In genomic region chr5:38039796-38040195, GRCm38 (mm10) we compare ENCODE assay signal across 7 mouse cellular contexts. TPM values are rescaled to one million over a fixed set of nuclear protein-coding genes. Genes with fewer than 3 reads are reported as not detected.
DNase-seq lines count a peak whose midpoint lies in the region; ATAC-seq lines count a peak whose summit lies in the region.

No protein-coding gene starts in this region.

- H3K27me3 ChIP-seq in lung, embryonic 15.5 days = no peaks in the 10 kb centered on the region
- H3K27me3 ChIP-seq in limb, embryonic 13.5 days = peaks cover 6% of the 10 kb centered on the region
- 0 out of 2 replicates have a peak, but pooled peaks cover 4% of the 10 kb centered on the region for H3K27me3 ChIP-seq in neural tube, embryonic 15.5 days (replicated peaks)

- H3K4me1 ChIP-seq in lung, embryonic 15.5 days = 0 out of 2 replicates have a peak, but pooled peaks cover 12% of the 10 kb centered on the region
- peaks cover 23% of the 10 kb centered on the region for H3K4me1 ChIP-seq in limb, embryonic 13.5 days
- H3K4me1 ChIP-seq in neural tube, embryonic 15.5 days = peaks cover 19% of the 10 kb centered on the region

- no peak for DNase-seq in lung, postnatal 4 days
- no peak for DNase-seq in right cerebral cortex, adult 18-20 months
- DNase-seq in right cerebral cortex, postnatal 14 days = no peak

- peak overlapping the region; percentile 75 for H3K9ac ChIP-seq in lung, embryonic 15.5 days
- H3K9ac ChIP-seq in limb, embryonic 13.5 days = peak overlapping the region; percentile 90
- H3K9ac ChIP-seq in neural tube, embryonic 15.5 days (replicated peaks) = peak overlapping the region; percentile 87

- H3K36me3 ChIP-seq in lung, embryonic 15.5 days = no peaks in the 10 kb centered on the region; the same call in 1 of the 2 replicates
- peaks cover 20% of the 10 kb centered on the region; the same call in 1 of the 2 replicates for H3K36me3 ChIP-seq in limb, embryonic 13.5 days
- no peaks in the 10 kb centered on the region for H3K36me3 ChIP-seq in neural tube, embryonic 15.5 days

- peak overlapping the region; percentile 88 for H3K4me3 ChIP-seq in lung, embryonic 15.5 days
- peak overlapping the region; percentile 91 for H3K4me3 ChIP-seq in limb, embryonic 13.5 days
- peak overlapping the region; percentile 99 for H3K4me3 ChIP-seq in neural tube, embryonic 15.5 days (replicated peaks)

- H3K27ac ChIP-seq in lung, embryonic 15.5 days = no peak overlapping the region
- no peak overlapping the region for H3K27ac ChIP-seq in limb, embryonic 13.5 days
- peak overlapping the region; percentile 86; the same call in 1 of the 2 replicates for H3K27ac ChIP-seq in neural tube, embryonic 15.5 days (replicated peaks)

- 23% methylated on average over 9 of the region's 9 CpGs for WGBS in lung, embryonic 15.5 days
- WGBS in limb, embryonic 13.5 days = 26% methylated on average over 9 of the region's 9 CpGs
- WGBS in neural tube, embryonic 15.5 days = 31% methylated on average over 9 of the region's 9 CpGs

- ATAC-seq in lung, embryonic 15.5 days (ENCODE audit: borderline replicate concordance, extremely low read depth, low FRiP score, low TSS enrichment) = no peak
- ATAC-seq in erythroblast, adult 5-6 weeks (replicated peaks; ENCODE audit: low FRiP score, poor library complexity, severe bottlenecking) = peak; percentile 31; the same call in 1 of the 2 replicates
- ATAC-seq in limb, embryonic 13.5 days (ENCODE audit: low FRiP score, low read depth) = no peak
- ATAC-seq in neural tube, embryonic 15.5 days (ENCODE audit: low FRiP score) = no peak

- no peaks in the 10 kb centered on the region for H3K9me3 ChIP-seq in lung, embryonic 15.5 days
- H3K9me3 ChIP-seq in limb, embryonic 13.5 days = no peaks in the 10 kb centered on the region
- no peaks in the 10 kb centered on the region for H3K9me3 ChIP-seq in neural tube, embryonic 15.5 days (replicated peaks)

- peak overlapping the region; percentile 70 for H3K4me2 ChIP-seq in lung, embryonic 15.5 days
- peak overlapping the region; percentile 91 for H3K4me2 ChIP-seq in limb, embryonic 13.5 days (replicated peaks)
- H3K4me2 ChIP-seq in neural tube, embryonic 15.5 days = peak overlapping the region; percentile 79

RNA-seq across cellular contexts. Expression of gene Stx18, which starts 1.3 kb away (rescaled TPM):
- 40.9 and 44.7 TPM in 2 replicates for polyA plus RNA-seq in lung, embryonic 15.5 days (2015; fragmentation: Nextera tagmentation; extraction: Ambion mirVana)
- 2.9 and 10.7 TPM in 2 replicates for total RNA-seq in erythroblast, adult 5-6 weeks (2015; ENCODE audit: low replicate concordance)
- 6.0 and 16.3 TPM in 2 replicates for total RNA-seq in erythroblast, adult 5-6 weeks (2017; ENCODE audit: low replicate concordance)
- 64.5 and 69.3 TPM in 2 replicates for polyA plus RNA-seq in limb, embryonic 13.5 days (2015; fragmentation: Nextera tagmentation; extraction: Ambion mirVana)
- polyA plus RNA-seq in neural tube, embryonic 15.5 days (2015; fragmentation: Nextera tagmentation; extraction: Ambion mirVana) = 35.0 and 37.1 TPM in 2 replicates
